10 mouse cellular contexts compared by ENCODE assay signal in the genomic region with DNA sequence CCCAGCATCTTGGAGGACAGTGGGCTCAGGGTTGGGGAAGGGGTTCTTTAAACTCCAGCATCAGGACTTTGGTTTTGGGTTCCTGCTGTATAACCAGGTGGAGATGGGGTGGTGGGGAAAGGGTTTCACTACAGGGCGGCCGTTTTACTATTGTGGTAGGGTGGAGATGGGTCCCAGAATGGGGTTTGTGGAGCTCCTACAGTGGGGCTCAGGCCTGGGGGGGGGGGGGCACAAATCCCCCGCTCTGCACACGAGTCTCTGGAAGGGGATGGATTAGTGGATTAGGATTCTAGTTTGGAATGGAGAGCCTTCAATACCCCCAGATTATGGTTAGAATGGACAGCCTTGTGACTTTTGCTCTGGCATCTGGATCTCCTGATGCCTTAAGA. TPM values are rescaled to one million over a fixed set of nuclear protein-coding genes. Genes with fewer than 3 reads are reported as not detected.
DNase-seq lines count a peak whose midpoint lies in the region; ATAC-seq and TF ChIP-seq lines count a peak whose summit lies in the region.
"Had no signal": no experiment of that assay in that cellular context is flagged by ENCODE, and none has a peak within 500 bp of the region (broad histone marks: within the 10 kb centered on the region; RNA-seq: fewer than 3 reads in every experiment).

No protein-coding gene starts in this region.

- no peak for TF ChIP-seq EP300 in stomach, postnatal 0 days (optimal IDR thresholded peaks at IDR 0.05)

- whole genome bisulfite sequencing in lung, embryonic 15.5 days = 42% methylated on average over 4 of the region's 4 CpGs
- 20% methylated on average over 4 of the region's 4 CpGs for WGBS in limb, embryonic 13.5 days
- 32% methylated on average over 4 of the region's 4 CpGs for whole genome bisulfite sequencing in stomach, postnatal 0 days

- peak; percentile 23; the same call in 1 of the 2 replicates for ATAC-seq in frontal cortex, adult (ENCODE audit: low TSS enrichment)
- ATAC-seq in lung, embryonic 15.5 days (ENCODE audit: borderline replicate concordance, extremely low read depth, low FRiP score, low TSS enrichment) = no peak
- no peak for ATAC-seq in limb, embryonic 13.5 days (ENCODE audit: low FRiP score, low read depth)
- ATAC-seq in stomach, postnatal 0 days (ENCODE audit: low FRiP score, low TSS enrichment) = no peak
- no peak for ATAC-seq in megakaryocyte-erythroid progenitor cell, adult 5-6 weeks (replicated peaks; ENCODE audit: low FRiP score, low TSS enrichment, poor library complexity, severe bottlenecking)

- no peak overlapping the region for H3K27ac ChIP-seq in lung, embryonic 15.5 days
- H3K27ac ChIP-seq in limb, embryonic 13.5 days = no peak overlapping the region
- no peak overlapping the region for H3K27ac ChIP-seq in stomach, postnatal 0 days (replicated peaks)

- no peak overlapping the region for H3K4me3 ChIP-seq in lung, embryonic 15.5 days
- peak overlapping the region; percentile 33 for H3K4me3 ChIP-seq in limb, embryonic 13.5 days
- peak overlapping the region; percentile 23; the same call in 1 of the 2 replicates for H3K4me3 ChIP-seq in stomach, postnatal 0 days (ENCODE audit: low read depth, low read length)

- no peak overlapping the region for H3K9ac ChIP-seq in lung, embryonic 15.5 days
- no peak overlapping the region for H3K9ac ChIP-seq in limb, embryonic 13.5 days
- no peak overlapping the region for H3K9ac ChIP-seq in stomach, postnatal 0 days (ENCODE audit: low read length)

- H3K4me2 ChIP-seq in lung, embryonic 15.5 days = peak overlapping the region; percentile 42; the same call in 1 of the 2 replicates
- peak overlapping the region; percentile 58 for H3K4me2 ChIP-seq in limb, embryonic 13.5 days (replicated peaks)
- peak overlapping the region; percentile 46 for H3K4me2 ChIP-seq in stomach, postnatal 0 days (replicated peaks; ENCODE audit: low read depth)

- DNase-seq in frontal cortex, postnatal 14 days (ENCODE audit: low spot score in 2 of 2) = no peak
- no peak for DNase-seq in lung, postnatal 14 days
- DNase-seq in stomach, postnatal 0 days (ENCODE audit: low spot score) = no peak
- DNase-seq in cerebellum, postnatal 14 days = no peak
- DNase-seq: lung, postnatal 36 days had no signal

- H3K4me1 ChIP-seq in lung, embryonic 15.5 days = peaks cover 6% of the 10 kb centered on the region; the same call in 1 of the 2 replicates
- peaks cover 8% of the 10 kb centered on the region; the same call in 1 of the 2 replicates for H3K4me1 ChIP-seq in limb, embryonic 13.5 days
- no peaks in the 10 kb centered on the region for H3K4me1 ChIP-seq in stomach, postnatal 0 days (replicated peaks; ENCODE audit: control insufficient read depth, insufficient read depth)

- no peak for TF ChIP-seq CTCF in stomach, postnatal 0 days (IDR thresholded peaks at IDR 0.05; ENCODE audit: low read depth)

- no peaks in the 10 kb centered on the region for H3K9me3 ChIP-seq in lung, embryonic 15.5 days
- H3K9me3 ChIP-seq in limb, embryonic 13.5 days = no peaks in the 10 kb centered on the region
- no peaks in the 10 kb centered on the region for H3K9me3 ChIP-seq in stomach, postnatal 0 days (ENCODE audit: control insufficient read depth, low read length)

- no peaks in the 10 kb centered on the region for H3K36me3 ChIP-seq in lung, embryonic 15.5 days
- H3K36me3 ChIP-seq in limb, embryonic 13.5 days = peaks cover 8% of the 10 kb centered on the region
- no peaks in the 10 kb centered on the region for H3K36me3 ChIP-seq in stomach, postnatal 0 days (ENCODE audit: control insufficient read depth, insufficient read depth, low read length)

- peaks cover 44% of the 10 kb centered on the region for H3K27me3 ChIP-seq in lung, embryonic 15.5 days
- H3K27me3 ChIP-seq in limb, embryonic 13.5 days = peaks cover 66% of the 10 kb centered on the region
- no peaks in the 10 kb centered on the region; the same call in 1 of the 2 replicates for H3K27me3 ChIP-seq in stomach, postnatal 0 days (ENCODE audit: control insufficient read depth, insufficient read depth, low read length)

RNA-seq across cellular contexts. Expression of gene Sprn, which starts 0.9 kb away (rescaled TPM):
- 0.11 and 0.27 TPM in 2 replicates for polyA plus RNA-seq in lung, embryonic 15.5 days (2015; fragmentation: Nextera tagmentation; extraction: Ambion mirVana)
- polyA plus RNA-seq in limb, embryonic 13.5 days (2015; fragmentation: Nextera tagmentation; extraction: Ambion mirVana) = 0.17 and 0.23 TPM in 2 replicates
- 0.90 and 1.1 TPM in 2 replicates for polyA plus RNA-seq in stomach, postnatal 0 days (2015; fragmentation: Nextera tagmentation; extraction: Ambion mirVana)
- total RNA-seq in megakaryocyte-erythroid progenitor cell, adult 5-6 weeks (2014; fragmentation: Nextera tagmentation) = 0.83 TPM in 1 of 2 replicates, not detected in the other
- not detected in 2 replicates for total RNA-seq in megakaryocyte-erythroid progenitor cell, adult 5-6 weeks (2017)

RNA-seq across cellular contexts. Expression of gene Olfr522, which starts 10.7 kb away (rescaled TPM):
- not detected in 2 replicates for polyA plus RNA-seq in lung, embryonic 15.5 days (2015; fragmentation: Nextera tagmentation; extraction: Ambion mirVana)
- polyA plus RNA-seq in limb, embryonic 13.5 days (2015; fragmentation: Nextera tagmentation; extraction: Ambion mirVana) = not detected in 2 replicates
- not detected in 2 replicates for polyA plus RNA-seq in stomach, postnatal 0 days (2015; fragmentation: Nextera tagmentation; extraction: Ambion mirVana)
- total RNA-seq in megakaryocyte-erythroid progenitor cell, adult 5-6 weeks (2014; fragmentation: Nextera tagmentation) = not detected in 2 replicates
- not detected in 2 replicates for total RNA-seq in megakaryocyte-erythroid progenitor cell, adult 5-6 weeks (2017)
- polyA plus RNA-seq: large intestine, adult 2 months had no signal

RNA-seq across cellular contexts. Expression of gene Mtg1, which starts 16.5 kb away (rescaled TPM):
- polyA plus RNA-seq in lung, embryonic 15.5 days (2015; fragmentation: Nextera tagmentation; extraction: Ambion mirVana) = 25.2 and 26.2 TPM in 2 replicates
- 22.7 and 23.6 TPM in 2 replicates for polyA plus RNA-seq in limb, embryonic 13.5 days (2015; fragmentation: Nextera tagmentation; extraction: Ambion mirVana)
- 19.8 and 20.6 TPM in 2 replicates for polyA plus RNA-seq in stomach, postnatal 0 days (2015; fragmentation: Nextera tagmentation; extraction: Ambion mirVana)
- 39.7 and 53.5 TPM in 2 replicates for total RNA-seq in megakaryocyte-erythroid progenitor cell, adult 5-6 weeks (2014; fragmentation: Nextera tagmentation)
- 8.3 and 13.0 TPM in 2 replicates for total RNA-seq in megakaryocyte-erythroid progenitor cell, adult 5-6 weeks (2017)

RNA-seq across cellular contexts. Expression of gene Olfr523, which starts 19.2 kb away (rescaled TPM):
- not detected in 2 replicates for polyA plus RNA-seq in lung, embryonic 15.5 days (2015; fragmentation: Nextera tagmentation; extraction: Ambion mirVana)
- polyA plus RNA-seq in limb, embryonic 13.5 days (2015; fragmentation: Nextera tagmentation; extraction: Ambion mirVana) = not detected in 2 replicates
- not detected in 2 replicates for polyA plus RNA-seq in stomach, postnatal 0 days (2015; fragmentation: Nextera tagmentation; extraction: Ambion mirVana)
- total RNA-seq in megakaryocyte-erythroid progenitor cell, adult 5-6 weeks (2014; fragmentation: Nextera tagmentation) = not detected in 2 replicates
- not detected in 2 replicates for total RNA-seq in megakaryocyte-erythroid progenitor cell, adult 5-6 weeks (2017)
- polyA plus RNA-seq: large intestine, adult 2 months had no signal

RNA-seq across cellular contexts. Expression of gene Echs1, which starts 37.5 kb away (rescaled TPM):
- polyA plus RNA-seq in lung, embryonic 15.5 days (2015; fragmentation: Nextera tagmentation; extraction: Ambion mirVana) = 145 and 147 TPM in 2 replicates
- polyA plus RNA-seq in limb, embryonic 13.5 days (2015; fragmentation: Nextera tagmentation; extraction: Ambion mirVana) = 150 and 151 TPM in 2 replicates
- 139 and 143 TPM in 2 replicates for polyA plus RNA-seq in stomach, postnatal 0 days (2015; fragmentation: Nextera tagmentation; extraction: Ambion mirVana)
- 50.1 and 62.9 TPM in 2 replicates for total RNA-seq in megakaryocyte-erythroid progenitor cell, adult 5-6 weeks (2014; fragmentation: Nextera tagmentation)
- 52.5 and 85.0 TPM in 2 replicates for total RNA-seq in megakaryocyte-erythroid progenitor cell, adult 5-6 weeks (2017)
